Mouse (Mus musculus): ENCODE data around the gene Cd244a. TPM values are rescaled to one million over a fixed set of nuclear protein-coding genes. Genes with fewer than 3 reads are reported as not detected.

Cd244a gene
- polyA plus RNA-seq, 1 experiment: 3.1 TPM

DNA sequence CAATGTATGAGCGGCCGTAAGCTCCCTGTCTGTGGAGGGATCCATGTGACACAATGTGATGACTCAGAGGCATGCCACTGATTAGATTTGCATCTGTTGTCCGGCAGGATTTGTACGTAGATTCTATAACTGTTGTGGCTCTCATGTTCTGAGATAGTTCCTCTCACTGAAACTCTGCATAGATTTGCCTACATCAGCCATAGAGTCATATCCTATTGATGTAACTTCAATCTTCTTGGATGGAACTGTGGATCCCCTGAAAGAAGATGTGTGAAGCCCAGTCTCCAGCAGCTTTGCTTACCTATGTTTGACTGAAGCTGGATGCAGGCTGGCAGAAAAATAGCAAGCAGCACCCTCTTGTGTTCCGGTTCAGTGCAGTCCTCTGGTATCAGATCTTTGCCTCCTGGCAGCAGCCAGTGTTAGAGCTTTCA, 99.6 kb downstream of the Cd244a start:
- H3K4me3 ChIP-seq (replicated peaks; ENCODE audit: extremely low read depth, low read depth, low read length): no peak overlapping the region
- TF ChIP-seq POLR2A (IDR thresholded peaks at IDR 0.05; ENCODE audit: borderline replicate concordance, extremely low read depth, low read depth, low read length) (no peak), CTCF (IDR thresholded peaks at IDR 0.05; ENCODE audit: insufficient read depth, low read length) (no peak)
- WGBS: 41% methylated on average over 5 of the region's 5 CpGs
- DNase-seq: no peak
- H3K4me1 ChIP-seq (ENCODE audit: control insufficient read depth, insufficient read depth, low read length): no peaks in the 10 kb centered on the region

Other genes starting within 250 kb of the Cd244a start
- gene Dedd, start 230.0 kb upstream of the Cd244a start, polyA plus RNA-seq (2012; rRNA removed): 34.5 and 47.0 TPM in 2 replicates
- 42.7 and 44.1 TPM in 2 replicates for gene Nit1, start 213.5 kb upstream of the Cd244a start, polyA plus RNA-seq (2012; rRNA removed)
- 9.0 and 20.0 TPM in 2 replicates for gene Pfdn2, start 213.5 kb upstream of the Cd244a start, polyA plus RNA-seq (2012; rRNA removed)
- gene Klhdc9, start 198.4 kb upstream of the Cd244a start, polyA plus RNA-seq (2012; rRNA removed): 1.9 and 3.4 TPM in 2 replicates
- 10.3 and 19.2 TPM in 2 replicates for gene Nectin4, start 189.1 kb upstream of the Cd244a start, polyA plus RNA-seq (2012; rRNA removed)
- gene Arhgap30, start 170.2 kb upstream of the Cd244a start, polyA plus RNA-seq (2012; rRNA removed): 11.6 and 17.5 TPM in 2 replicates
- gene Usf1, start 147.9 kb upstream of the Cd244a start, polyA plus RNA-seq (2012; rRNA removed): 95.3 and 107 TPM in 2 replicates
- 8.9 and 16.2 TPM in 2 replicates for gene Tstd1, start 140.3 kb upstream of the Cd244a start, polyA plus RNA-seq (2012; rRNA removed)
- 108 and 149 TPM in 2 replicates for gene F11r, start 121.7 kb upstream of the Cd244a start, polyA plus RNA-seq (2012; rRNA removed)
- gene Alyref2, start 55.7 kb upstream of the Cd244a start, polyA plus RNA-seq (2012; rRNA removed): 2.8 and 3.3 TPM in 2 replicates
- 0.64 TPM in 1 of 2 replicates, not detected in the other for gene Itln1, start 23.9 kb upstream of the Cd244a start, polyA plus RNA-seq (2012; rRNA removed)
- gene Ly9, start 48.2 kb downstream of the Cd244a start, polyA plus RNA-seq (2012; rRNA removed): 2.2 and 2.6 TPM in 2 replicates
- gene Slamf7, start 93.8 kb downstream of the Cd244a start, polyA plus RNA-seq (2012; rRNA removed): 2.1 and 2.2 TPM in 2 replicates
- gene Cd48, start 122.8 kb downstream of the Cd244a start, polyA plus RNA-seq (2012; rRNA removed): 9.2 and 14.4 TPM in 2 replicates
- 0.25 and 0.54 TPM in 2 replicates for gene Slamf1, start 207.9 kb downstream of the Cd244a start, polyA plus RNA-seq (2012; rRNA removed)

Measured in lung, adult 2 months (tissue).